Mouse (Mus musculus) kidney, adult 11 months (tissue): ENCODE results near the gene Rad18.
A peak's percentile ranks its signal among the peaks of the same experiment; 100 is the strongest.
"Not testable (repeated sequence)": the region's sequence is repeated elsewhere in the genome, so short reads cannot be mapped to it uniquely, and the experiment has no call there.

Source experiments
- DNase-seq: peaks from one replicate; pipeline ENCODE4 v3.0.0; 2022

The Rad18 gene

GRCm38 (mm10) chr6:112696056-112696950 is at the start of gene Rad18:
Rad18 (minus strand) TSS chr6:112696686.
- peak; percentile 70 for DNase-seq

DNA sequence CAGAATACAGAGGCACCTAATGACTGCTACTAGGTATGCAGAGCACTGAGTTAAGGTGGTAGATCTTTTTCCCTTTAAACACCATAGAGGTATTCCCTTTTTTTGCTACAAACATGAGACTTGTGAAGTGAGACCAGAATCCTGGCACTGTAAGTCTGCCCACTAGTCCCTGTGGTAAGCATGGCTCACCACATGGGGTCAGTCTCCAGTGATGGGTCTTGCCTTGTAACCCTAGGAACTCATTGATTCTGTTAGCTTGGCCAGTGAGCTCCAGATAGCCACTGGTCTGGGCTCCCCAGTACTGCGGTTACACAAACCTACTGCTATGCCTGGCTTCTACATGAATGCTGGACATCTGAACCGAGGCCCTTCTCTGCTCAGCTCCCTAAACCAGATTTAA is 45.8 kb upstream of the Rad18 start:
- no peak for DNase-seq

- DNase-seq: no peak
These were observed 45.3 kb upstream of the Rad18 start for GRCm38 (mm10) chr6:112741766-112742165.

DNA sequence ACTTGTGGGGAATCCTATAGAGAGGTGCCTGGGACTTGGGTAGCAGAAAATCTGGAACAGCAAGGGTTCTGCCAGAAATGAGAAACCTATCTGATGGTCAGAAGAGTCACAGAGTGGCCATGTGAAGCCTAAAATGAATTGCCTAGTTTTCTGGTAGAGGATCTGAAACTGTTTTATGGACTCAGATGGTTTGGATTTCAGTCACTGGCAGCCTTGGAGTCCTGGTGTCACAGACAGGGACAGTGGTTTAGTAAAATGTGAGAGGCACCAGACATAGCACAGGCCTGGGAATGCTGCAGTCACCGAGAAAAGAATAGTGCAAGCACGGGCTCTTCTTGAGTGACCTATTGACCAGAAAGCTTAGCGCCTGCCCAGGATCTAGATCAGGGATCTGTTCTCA is 43.1 kb upstream of the Rad18 start:
- no peak for DNase-seq

- DNase-seq: no peak
These were observed 42.4 kb upstream of the Rad18 start for GRCm38 (mm10) chr6:112738924-112739323.

DNA sequence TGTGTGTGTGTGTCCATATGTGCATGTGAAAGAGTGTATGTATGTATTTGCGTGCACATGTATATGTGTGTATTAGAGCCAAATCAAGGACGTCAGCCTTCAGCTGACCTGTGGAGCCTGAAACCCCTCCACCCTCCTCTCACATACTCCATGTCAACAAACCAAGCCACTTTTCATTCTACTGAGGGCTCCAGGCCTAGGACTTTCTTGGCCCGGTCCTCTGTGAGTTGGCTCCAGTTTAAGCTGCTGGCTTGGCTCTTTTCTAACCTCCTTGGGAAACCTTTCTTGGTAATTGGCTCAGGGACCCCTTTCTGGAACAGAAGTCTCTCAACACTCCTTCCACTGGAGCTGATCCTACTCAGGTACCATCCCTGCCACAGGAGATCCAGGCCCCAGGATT is 40.0 kb upstream of the Rad18 start:
- no peak for DNase-seq

DNA sequence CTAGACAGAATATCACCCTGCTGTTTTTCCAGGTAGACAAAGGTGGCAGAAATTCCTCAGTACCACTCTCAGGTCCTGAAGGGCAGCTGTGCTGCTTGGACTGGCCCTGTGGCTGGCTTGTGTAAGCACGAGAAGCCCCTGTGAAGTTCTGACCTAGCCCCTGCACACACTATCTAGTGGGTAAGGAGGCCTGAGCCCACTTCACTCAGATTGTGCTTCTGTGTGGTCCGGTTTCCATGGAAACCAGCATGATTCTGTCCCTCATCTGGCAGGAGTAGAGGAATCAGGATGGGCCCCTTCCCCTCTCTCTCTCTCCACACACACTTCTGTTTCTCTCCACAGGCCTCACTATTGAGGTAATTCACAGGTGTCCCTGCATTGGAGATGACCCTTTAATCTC is 38.6 kb upstream of the Rad18 start:
- DNase-seq: no peak

DNA sequence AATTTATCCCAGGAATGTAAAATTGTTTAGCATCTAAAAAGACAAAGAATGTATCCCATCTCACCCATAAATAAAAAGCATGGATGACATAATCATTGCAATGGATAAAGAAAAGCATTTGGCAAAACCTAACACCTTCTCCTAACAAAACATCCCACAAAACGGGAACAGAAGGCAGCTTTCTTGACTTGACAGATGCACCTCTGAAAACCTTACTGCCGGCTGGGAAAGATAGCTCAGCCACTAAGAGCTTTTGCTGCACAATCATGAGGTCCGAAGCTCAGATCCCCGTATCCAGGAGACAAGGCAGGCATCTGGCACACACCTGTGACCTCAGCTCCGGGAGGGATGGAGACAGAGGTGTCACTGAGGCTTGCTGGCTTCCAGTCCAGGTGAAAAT is 37.5 kb upstream of the Rad18 start:
- DNase-seq: no peak

GRCm38 (mm10) chr6:112732434-112732833 is 35.9 kb upstream of the Rad18 start:
- DNase-seq: no peak

- DNase-seq: no peak
These were observed 34.9 kb upstream of the Rad18 start for GRCm38 (mm10) chr6:112731386-112731785.

DNA sequence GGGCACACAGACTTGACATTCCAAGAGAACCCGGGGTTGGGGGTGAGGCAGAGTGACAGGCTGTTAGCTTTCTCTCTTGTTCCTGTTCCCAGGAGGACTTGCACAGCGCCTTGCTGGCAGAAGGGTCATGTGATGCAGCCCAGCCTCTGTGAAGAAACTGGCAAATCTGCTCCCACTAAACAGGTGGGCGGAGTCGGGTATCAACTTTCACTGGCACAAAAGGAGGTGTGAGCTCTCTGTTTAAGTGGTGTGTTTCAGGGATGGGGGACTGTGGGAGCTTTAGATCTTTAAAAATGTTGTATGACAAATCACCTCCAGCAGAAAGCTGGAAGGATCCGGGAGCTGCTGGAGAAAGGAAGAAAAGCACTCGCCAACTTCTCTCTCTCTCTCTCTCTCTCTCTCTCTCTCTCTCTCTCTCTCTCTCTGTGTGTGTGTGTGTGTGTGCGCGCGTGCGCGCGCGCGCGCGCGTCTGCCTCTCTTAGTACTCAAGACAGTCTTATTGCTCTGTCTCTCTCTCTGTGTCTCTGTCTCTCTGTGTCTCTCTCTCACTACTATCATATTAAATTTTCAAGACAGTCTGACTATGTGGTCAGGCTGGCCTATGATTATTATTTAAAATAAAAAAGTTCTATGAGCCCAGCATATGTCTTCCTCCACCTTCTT is 32.4 kb upstream of the Rad18 start:
- DNase-seq: peak; percentile 70

DNA sequence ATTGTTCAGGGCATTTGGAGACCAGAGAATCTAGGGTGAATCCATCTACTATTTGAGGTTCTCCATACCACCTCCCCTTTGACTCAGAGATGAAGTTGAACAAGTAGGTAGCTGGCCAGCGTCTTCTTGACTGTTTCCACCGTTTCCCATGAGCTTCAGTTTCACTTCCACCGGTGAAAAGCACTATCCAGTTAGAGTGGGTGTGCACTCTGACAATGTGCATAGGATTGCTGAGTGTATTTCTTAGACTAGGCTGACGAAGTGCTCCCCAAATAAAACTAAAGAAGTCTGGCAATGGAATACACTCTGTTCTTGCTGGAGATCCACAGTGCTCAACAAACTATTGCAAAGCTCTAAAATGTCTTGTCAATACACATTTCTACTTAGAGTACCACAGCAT is 29.0 kb upstream of the Rad18 start:
- no peak for DNase-seq

- no peak for DNase-seq
These were observed 24.1 kb upstream of the Rad18 start for GRCm38 (mm10) chr6:112720409-112721080.

- no peak for DNase-seq
These were observed 23.5 kb upstream of the Rad18 start for GRCm38 (mm10) chr6:112719983-112720382.

DNA sequence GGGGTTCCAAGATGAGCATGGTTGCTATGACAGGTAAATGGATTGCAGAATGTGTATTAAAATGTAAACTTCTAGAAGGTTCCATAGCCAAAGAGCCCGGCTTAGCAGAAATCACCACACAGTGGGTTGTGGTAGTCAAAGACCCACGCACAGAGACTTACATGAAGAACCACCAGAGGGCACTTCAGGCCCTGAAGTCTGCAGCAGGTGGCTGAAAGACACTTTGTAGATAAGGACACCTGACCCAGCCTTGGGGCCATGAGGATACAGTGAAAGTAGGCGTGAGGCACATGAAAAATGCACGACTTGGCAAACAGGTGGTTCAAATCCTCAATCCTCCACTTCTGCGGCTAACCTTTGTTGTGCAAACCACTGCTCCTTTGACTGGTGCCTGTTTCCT is 20.7 kb upstream of the Rad18 start:
- DNase-seq: no peak

- no peak for DNase-seq
These were observed 17.5 kb upstream of the Rad18 start for GRCm38 (mm10) chr6:112713951-112714350.

- DNase-seq: not testable (repeated sequence)
These were observed 5.8 kb upstream of the Rad18 start for GRCm38 (mm10) chr6:112702296-112702695.

- peak; percentile 25 for DNase-seq
These were observed 3.9 kb upstream of the Rad18 start for GRCm38 (mm10) chr6:112700392-112700791.

GRCm38 (mm10) chr6:112699115-112699514 is 2.6 kb upstream of the Rad18 start:
- no peak for DNase-seq

GRCm38 (mm10) chr6:112694492-112694891 is 2.0 kb downstream of the Rad18 start:
- DNase-seq: no peak

DNA sequence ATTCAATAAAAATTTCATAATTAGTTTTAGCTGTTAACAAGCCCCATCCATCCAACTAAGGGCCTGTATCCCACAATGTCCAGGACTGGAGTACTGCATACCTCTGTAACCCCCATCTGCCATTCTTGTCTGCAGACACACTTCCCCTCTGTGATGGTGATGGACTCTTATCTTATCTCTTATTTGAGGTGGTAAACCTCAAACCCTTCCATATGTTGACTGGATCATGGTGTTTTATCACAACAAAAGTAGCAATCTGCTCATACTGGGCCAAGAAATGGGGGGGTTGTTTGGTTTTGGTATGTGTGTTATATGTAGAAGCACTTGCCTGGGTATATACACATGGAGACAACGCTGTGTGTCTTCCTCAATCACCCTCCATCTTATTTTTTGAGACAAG is 5.0 kb downstream of the Rad18 start:
- DNase-seq: no peak

- DNase-seq: no peak
These were observed 8.5 kb downstream of the Rad18 start for GRCm38 (mm10) chr6:112688033-112688432.

- no peak for DNase-seq
These were observed 10.0 kb downstream of the Rad18 start for GRCm38 (mm10) chr6:112686485-112686884.

DNA sequence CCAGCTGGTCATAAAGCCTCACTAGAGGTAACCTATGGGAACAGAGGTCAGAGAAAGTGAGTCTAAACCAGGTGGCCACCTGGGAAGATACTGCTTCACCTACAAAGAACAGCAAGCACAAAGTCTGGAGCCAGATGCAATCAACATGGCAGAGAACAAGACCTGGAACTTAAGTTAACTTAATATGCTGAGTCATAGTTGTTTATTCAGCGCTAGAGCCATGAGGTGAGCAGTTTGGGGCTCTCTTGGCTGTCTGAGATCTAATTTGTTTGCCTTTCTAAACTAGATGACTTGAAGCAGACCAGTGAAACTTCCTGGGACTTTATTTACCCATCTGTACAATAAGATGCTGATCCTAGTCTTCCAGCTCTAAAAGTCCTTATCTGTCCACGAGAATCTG is 12.4 kb downstream of the Rad18 start:
- no peak for DNase-seq
